10 mouse cellular contexts compared by ENCODE assay signal in the genomic region with DNA sequence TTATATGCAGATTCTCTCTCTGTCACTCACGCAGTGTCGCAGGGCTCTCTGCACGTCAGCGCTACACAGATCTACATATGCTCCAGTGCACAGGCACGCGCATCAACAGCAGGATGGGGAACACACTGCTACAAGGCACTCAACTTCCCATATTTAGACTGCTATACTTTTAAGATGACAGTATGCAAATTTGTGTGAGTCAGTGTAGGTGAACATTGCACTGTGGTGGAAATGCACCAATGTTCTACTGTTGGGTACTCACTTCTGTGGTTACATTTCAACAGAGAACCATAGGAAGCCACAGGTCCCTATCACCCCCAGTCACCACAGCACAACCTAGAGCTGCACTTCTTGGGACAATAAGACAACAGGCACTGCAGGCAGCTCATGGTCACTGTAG. TPM values are rescaled to one million over a fixed set of nuclear protein-coding genes. Genes with fewer than 3 reads are reported as not detected.
DNase-seq lines count a peak whose midpoint lies in the region; ATAC-seq and TF ChIP-seq lines count a peak whose summit lies in the region.
"Had no signal": no experiment of that assay in that cellular context is flagged by ENCODE, and none has a peak within 500 bp of the region (broad histone marks: within the 10 kb centered on the region; RNA-seq: fewer than 3 reads in every experiment).

No protein-coding gene starts in this region.

- DNase-seq in embryo, embryonic 10 days (ENCODE audit: low spot score) = peak; percentile 66
- no peak for DNase-seq in embryo, embryonic 9.5 days (ENCODE audit: extremely low spot score)
- peak; percentile 35 to 37 for DNase-seq in CD8-positive naive resting alpha-beta T cell, adult 2 months (ENCODE audit: low read depth in 2 of 2, low spot score in 2 of 2)
- DNase-seq in forebrain, postnatal 0 days = peak; percentile 29
- DNase-seq in MN1 (ENCODE audit: low spot score) = no peak
- DNase-seq in ovary, adult 18-20 months (ENCODE audit: low spot score) = no peak
- no peak for DNase-seq in kidney, postnatal 25 days

- no peaks in the 10 kb centered on the region for H3K27me3 ChIP-seq in forebrain, postnatal 0 days (ENCODE audit: insufficient read depth, low read length)
- H3K27me3 ChIP-seq in midbrain, embryonic 13.5 days = no peaks in the 10 kb centered on the region
- H3K27me3 ChIP-seq: embryonic facial prominence, embryonic 12.5 days; neural tube, embryonic 13.5 days had no signal

- no peaks in the 10 kb centered on the region for H3K9me3 ChIP-seq in forebrain, postnatal 0 days (ENCODE audit: low read length)
- H3K9me3 ChIP-seq in midbrain, embryonic 13.5 days = no peaks in the 10 kb centered on the region
- H3K9me3 ChIP-seq: embryonic facial prominence, embryonic 12.5 days; neural tube, embryonic 13.5 days had no signal

- no peak overlapping the region for H3K4me3 ChIP-seq in forebrain, postnatal 0 days (ENCODE audit: low read depth, low read length)
- H3K4me3 ChIP-seq in midbrain, embryonic 13.5 days (replicated peaks) = no peak overlapping the region
- H3K4me3 ChIP-seq: embryonic facial prominence, embryonic 12.5 days; neural tube, embryonic 13.5 days had no signal

- no peak overlapping the region for H3K27ac ChIP-seq in forebrain, postnatal 0 days (ENCODE audit: low read depth, low read length)
- no peak overlapping the region; the same call in 1 of the 2 replicates for H3K27ac ChIP-seq in midbrain, embryonic 13.5 days
- H3K27ac ChIP-seq: embryonic facial prominence, embryonic 12.5 days; neural tube, embryonic 13.5 days had no signal

- 12% methylated on average over 6 of the region's 6 CpGs for WGBS in forebrain, postnatal 0 days
- WGBS in midbrain, embryonic 13.5 days = 15% methylated on average over 6 of the region's 6 CpGs

- peaks cover 26% of the 10 kb centered on the region for H3K4me1 ChIP-seq in forebrain, postnatal 0 days (ENCODE audit: insufficient read depth)
- H3K4me1 ChIP-seq in midbrain, embryonic 13.5 days (replicated peaks) = peaks cover 66% of the 10 kb centered on the region

- no peak for TF ChIP-seq CTCF in forebrain, postnatal 0 days (IDR thresholded peaks at IDR 0.05; ENCODE audit: low read depth)

- H3K36me3 ChIP-seq in forebrain, postnatal 0 days (ENCODE audit: insufficient read depth) = no peaks in the 10 kb centered on the region
- no peaks in the 10 kb centered on the region for H3K36me3 ChIP-seq in midbrain, embryonic 13.5 days
- H3K36me3 ChIP-seq: embryonic facial prominence, embryonic 12.5 days; neural tube, embryonic 13.5 days had no signal

- no peak overlapping the region for H3K4me2 ChIP-seq in forebrain, postnatal 0 days (ENCODE audit: low read depth)
- peak overlapping the region; percentile 3; the same call in 1 of the 2 replicates for H3K4me2 ChIP-seq in midbrain, embryonic 13.5 days (replicated peaks)
- H3K4me2 ChIP-seq: embryonic facial prominence, embryonic 12.5 days; neural tube, embryonic 13.5 days had no signal

- ATAC-seq in forebrain, postnatal 0 days = peak; percentile 17
- no peak for ATAC-seq in midbrain, embryonic 13.5 days

- H3K9ac ChIP-seq in forebrain, postnatal 0 days = no peak overlapping the region
- H3K9ac ChIP-seq in midbrain, embryonic 13.5 days (replicated peaks) = no peak overlapping the region
- H3K9ac ChIP-seq: embryonic facial prominence, embryonic 12.5 days; neural tube, embryonic 13.5 days had no signal

RNA-seq across cellular contexts. Expression of a gene that starts 5.1 kb away (rescaled TPM):
- total RNA-seq in forebrain, postnatal 0 days (2014; rRNA removed) = 237 and 240 TPM in 2 replicates
- 116 and 157 TPM in 2 replicates for polyA plus RNA-seq in forebrain, postnatal 0 days (2015; fragmentation: Nextera tagmentation; extraction: Ambion mirVana)
- polyA plus RNA-seq in midbrain, embryonic 13.5 days (2015; fragmentation: Nextera tagmentation; extraction: Ambion mirVana) = 150 and 164 TPM in 2 replicates

Comparison
In these comparisons a context has a peak if more than half of its experiments do, and no peak if none do; other contexts are left out.
1. DNase-seq: peak in embryo, embryonic 10 days (single experiment), CD8-positive naive resting alpha-beta T cell, adult 2 months (2 of 2) and forebrain, postnatal 0 days (single experiment); none in embryo, embryonic 9.5 days (single experiment), MN1 (single experiment), ovary, adult 18-20 months (single experiment) and kidney, postnatal 25 days (0 of 2).